Mouse (Mus musculus) lung, postnatal 0 days (tissue): ENCODE measurements around the gene Med27. TPM values are rescaled to one million over a fixed set of nuclear protein-coding genes. Genes with fewer than 3 reads are reported as not detected.

Experiments
- ATAC-seq: fragments of 200-750 bp; cut with Nextera tagmentation; 2 replicates; pipeline ENCODE4 v1.8.0; 2017; ENCODE audit warnings: moderate library complexity
- DNase-seq: peaks from one replicate; pipeline ENCODE4 v3.0.0-alpha.2; 2016; ENCODE audit warnings: low spot score
- H3K27ac ChIP-seq: fragments of 300-500 bp; sonication (generic); 2 replicates; pipeline ENCODE4 v1.5.1; 2014; ENCODE audit warnings: antibody characterized with exemption, mild to moderate bottlenecking, low read length, mixed read lengths
- H3K27me3 ChIP-seq: fragments of 300-500 bp; sonication (generic); replicated peaks from 2 replicates; pipeline ENCODE4 v1.6.1; 2014; ENCODE audit warnings: low read length, mixed read lengths; ENCODE audit not compliant: insufficient read depth
- H3K36me3 ChIP-seq: fragments of 300-500 bp; sonication (generic); 2 replicates; pipeline ENCODE4 v1.6.1; 2014; ENCODE audit warnings: low read length, mixed read lengths; ENCODE audit not compliant: insufficient read depth
- H3K4me1 ChIP-seq: fragments of 300-500 bp; sonication (generic); 2 replicates; pipeline ENCODE4 v1.6.1; 2014; ENCODE audit warnings: antibody characterized with exemption, low read depth, low read length, mixed read lengths; ENCODE audit not compliant: insufficient read depth
- H3K4me2 ChIP-seq: fragments of 300-500 bp; sonication (generic); replicated peaks from 2 replicates; pipeline ENCODE4 v1.6.1; 2014; ENCODE audit warnings: low read depth, mild to moderate bottlenecking, low read length, moderate library complexity, mixed read lengths
- H3K4me3 ChIP-seq: fragments of 300-500 bp; sonication (generic); 2 replicates; pipeline ENCODE4 v1.5.1; 2014; ENCODE audit warnings: low read depth, low read length
- H3K9ac ChIP-seq: fragments of 300-500 bp; sonication (generic); replicated peaks from 2 replicates; pipeline ENCODE4 v1.6.1; 2014; ENCODE audit warnings: low read depth, mild to moderate bottlenecking
- H3K9me3 ChIP-seq: fragments of 300-500 bp; sonication (generic); 2 replicates; pipeline ENCODE4 v1.6.1; 2016; ENCODE audit warnings: low read length, mixed read lengths
- CTCF ChIP-seq: IDR thresholded peaks from 2 replicates; pipeline ENCODE4 v1.5.1; 2016; ENCODE audit warnings: antibody characterized with exemption, mild to moderate bottlenecking
- EP300 ChIP-seq: IDR thresholded peaks from 2 replicates; pipeline ENCODE4 v1.6.1; 2016; ENCODE audit warnings: antibody characterized with exemption, mild to moderate bottlenecking, control low read depth
- WGBS: fragments of 180-500 bp; shearing (Covaris S2); extraction: QIAGEN DNeasy Blood & Tissue Kit; methylation state at CpG from one replicate; pipeline ENCODE4 v1.1.7; 2014; 5-methylcytosine and 5-hydroxymethylcytosine counted together
- polyA plus RNA-seq: library from polyadenylated mRNA; unstranded; fragments of >200 nt; fragmentation: Nextera tagmentation; extraction: Ambion mirVana; gene quantifications from 2 replicates; pipeline ENCODE4 v1.2.1, GENCODE M21; 2015

The Med27 gene
- polyA plus RNA-seq, 1 experiment from 2014 or later: 37.1 TPM

- no peaks in the 10 kb centered on the region for H3K4me1 ChIP-seq
- H3K36me3 ChIP-seq: no peaks in the 10 kb centered on the region
- DNase-seq (no peak), ATAC-seq (no peak)
- no peak overlapping the region for H3K27ac ChIP-seq
- no peaks in the 10 kb centered on the region for H3K27me3 ChIP-seq
- no peak overlapping the region for H3K4me2 ChIP-seq
- no peaks in the 10 kb centered on the region for H3K9me3 ChIP-seq
- H3K4me3 ChIP-seq: no peak overlapping the region
- H3K9ac ChIP-seq: no peak overlapping the region
- 71% methylated on average over 6 of the region's 6 CpGs for WGBS
- TF ChIP-seq EP300 (no peak), CTCF (no peak)
Measured at GRCm38 (mm10) chr2:29504848-29505247, 158.2 kb downstream of the Med27 start.

- WGBS: 67% methylated on average over 4 of the region's 4 CpGs
- no peak for TF ChIP-seq EP300
- TF ChIP-seq CTCF: no peak
- Histone ChIP-seq H3K9me3 (no peaks in the 10 kb centered on the region), H3K27me3 (no peaks in the 10 kb centered on the region), H3K4me3 (no peak overlapping the region), H3K4me1 (no peaks in the 10 kb centered on the region), H3K9ac (no peak overlapping the region), H3K36me3 (no peaks in the 10 kb centered on the region), H3K4me2 (no peak overlapping the region), H3K27ac (no peak overlapping the region)
- DNase-seq (no peak), ATAC-seq (no peak)
Measured at GRCm38 (mm10) chr2:29506411-29506810, 159.8 kb downstream of the Med27 start.

DNA sequence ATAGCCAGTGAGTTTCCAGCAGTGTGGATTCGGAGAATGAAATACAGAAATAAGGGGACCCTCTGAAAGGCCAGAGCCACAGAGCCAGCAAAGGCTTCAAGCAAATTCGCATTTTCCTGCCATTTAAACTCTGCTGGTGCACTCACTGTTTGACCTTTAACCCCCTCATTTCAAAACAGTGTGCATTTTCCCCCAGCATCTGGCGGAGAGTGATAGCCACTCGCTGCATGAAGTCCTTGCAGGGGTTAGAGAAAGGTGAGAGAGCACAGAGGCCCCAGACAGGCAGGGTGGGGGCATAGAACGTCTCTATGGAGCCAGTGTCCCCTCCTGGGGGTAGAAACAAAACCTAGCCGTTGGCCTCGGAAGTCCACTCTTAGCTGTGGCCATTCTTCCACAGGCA lies 166.5 kb downstream of the Med27 start:
- 57% methylated on average over 7 of the region's 7 CpGs for WGBS
- Histone ChIP-seq H3K4me2 (no peak overlapping the region), H3K9me3 (no peaks in the 10 kb centered on the region), H3K4me1 (no peaks in the 10 kb centered on the region), H3K36me3 (no peaks in the 10 kb centered on the region), H3K9ac (no peak overlapping the region), H3K4me3 (no peak overlapping the region), H3K27me3 (no peaks in the 10 kb centered on the region), H3K27ac (no peak overlapping the region)
- no peak for TF ChIP-seq CTCF
- TF ChIP-seq EP300: no peak
- DNase-seq (no peak), ATAC-seq (no peak)

DNA sequence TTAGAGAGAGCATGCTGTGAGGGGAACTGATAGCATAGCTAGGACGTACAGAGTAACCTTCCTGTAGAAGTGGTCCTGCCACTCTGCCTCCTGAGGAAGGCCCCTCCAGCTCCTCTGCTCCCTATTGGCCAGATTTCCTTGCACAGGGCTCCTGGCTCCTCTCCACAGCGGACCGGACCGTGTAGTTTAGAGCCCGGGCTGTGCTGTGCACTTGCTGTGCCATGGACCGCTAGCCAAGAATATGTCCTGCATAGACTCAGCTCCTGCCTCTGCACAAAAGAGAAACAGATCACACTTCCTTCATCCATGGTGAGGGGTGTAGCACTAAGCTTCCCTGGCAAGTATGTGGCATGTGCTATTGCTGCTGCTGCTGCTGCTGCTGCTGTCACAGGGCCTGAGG lies 168.2 kb downstream of the Med27 start:
- TF ChIP-seq CTCF: no peak
- no peak for TF ChIP-seq EP300
- 68% methylated on average over 6 of the region's 6 CpGs for WGBS
- Histone ChIP-seq H3K4me3 (no peak overlapping the region), H3K4me2 (no peak overlapping the region), H3K27ac (no peak overlapping the region), H3K36me3 (no peaks in the 10 kb centered on the region), H3K27me3 (no peaks in the 10 kb centered on the region), H3K4me1 (no peaks in the 10 kb centered on the region), H3K9me3 (no peaks in the 10 kb centered on the region), H3K9ac (no peak overlapping the region)
- ATAC-seq: no peak
- DNase-seq: no peak

DNA sequence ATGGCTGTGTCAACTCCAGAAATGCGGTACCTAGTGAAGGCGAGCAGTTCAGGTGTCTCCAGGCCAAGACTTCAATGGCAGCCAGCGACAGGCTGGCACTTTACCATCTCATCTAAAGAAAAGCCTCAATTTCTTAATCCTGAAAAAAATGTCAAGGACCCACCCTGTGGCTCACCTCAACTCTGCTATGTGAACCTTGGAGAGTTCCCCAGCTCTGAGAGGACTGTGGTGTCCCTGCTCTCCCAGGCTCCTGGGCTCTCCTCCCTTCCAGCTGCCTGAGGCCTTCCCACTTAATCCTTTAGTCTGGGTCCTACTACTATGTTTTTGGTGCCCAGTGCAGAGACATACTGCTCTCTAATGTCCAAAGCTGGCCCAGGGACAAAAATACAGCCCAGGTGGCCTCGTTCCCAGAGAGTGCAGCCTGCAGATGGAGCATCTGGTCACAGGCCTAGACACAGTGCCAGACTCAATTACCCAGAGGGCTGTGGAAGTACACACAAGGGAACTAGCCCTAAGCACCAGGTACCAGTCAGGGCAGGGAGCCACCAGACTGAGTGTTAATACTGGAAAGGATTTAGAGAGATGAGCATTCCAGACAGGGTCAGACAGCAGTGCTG lies 169.3 kb downstream of the Med27 start:
- WGBS: 87% methylated on average over 4 of the region's 4 CpGs
- Histone ChIP-seq H3K4me1 (no peaks in the 10 kb centered on the region), H3K4me3 (no peak overlapping the region), H3K9ac (no peak overlapping the region), H3K4me2 (no peak overlapping the region), H3K27ac (no peak overlapping the region), H3K36me3 (no peaks in the 10 kb centered on the region), H3K27me3 (no peaks in the 10 kb centered on the region), H3K9me3 (no peaks in the 10 kb centered on the region)
- no peak for TF ChIP-seq EP300
- no peak for TF ChIP-seq CTCF
- DNase-seq (no peak), ATAC-seq (no peak)

- Histone ChIP-seq H3K4me1 (no peaks in the 10 kb centered on the region), H3K9ac (no peak overlapping the region), H3K27ac (no peak overlapping the region), H3K9me3 (no peaks in the 10 kb centered on the region), H3K36me3 (no peaks in the 10 kb centered on the region), H3K4me2 (no peak overlapping the region), H3K27me3 (no peaks in the 10 kb centered on the region), H3K4me3 (no peak overlapping the region)
- no peak for ATAC-seq
- no peak for TF ChIP-seq CTCF
- no peak for TF ChIP-seq EP300
- DNase-seq: no peak
- 57% methylated on average over 9 of the region's 9 CpGs for WGBS
Measured at GRCm38 (mm10) chr2:29516621-29517170, 170.1 kb downstream of the Med27 start.
